Mouse (Mus musculus) cerebellum, postnatal 36 days (tissue): Measurements from ENCODE around the gene Piwil4.
"Not testable (repeated sequence)": the region's sequence is repeated elsewhere in the genome, so short reads cannot be mapped to it uniquely, and the experiment has no call there.

Source experiments
- DNase-seq, 2 experiments: peaks; one replicate each; pipeline ENCODE4 v3.0.0; 2021 to 2022; ENCODE audit warnings: mixed read lengths in 2 of 2

Gene Piwil4

GRCm38 (mm10) chr9:14724755-14725420 is 15.6 kb downstream of the Piwil4 start:
- DNase-seq = no peak

GRCm38 (mm10) chr9:14721610-14722009 is 18.9 kb downstream of the Piwil4 start:
- DNase-seq = no peak

- no peak for DNase-seq
These were observed 20.1 kb downstream of the Piwil4 start for GRCm38 (mm10) chr9:14720384-14720783.

GRCm38 (mm10) chr9:14718332-14718691 is 22.2 kb downstream of the Piwil4 start:
- no peak for DNase-seq

- no peak for DNase-seq
These were observed 22.7 kb downstream of the Piwil4 start for GRCm38 (mm10) chr9:14717689-14718331.

GRCm38 (mm10) chr9:14715258-14715657 is 25.3 kb downstream of the Piwil4 start:
- no peak for DNase-seq

- DNase-seq = no peak
These were observed 29.6 kb downstream of the Piwil4 start for GRCm38 (mm10) chr9:14710910-14711309.

GRCm38 (mm10) chr9:14705321-14706162 is 35.0 kb downstream of the Piwil4 start:
- DNase-seq = no peak

- not testable (repeated sequence) for DNase-seq
These were observed 39.7 kb downstream of the Piwil4 start for GRCm38 (mm10) chr9:14700795-14701194.

GRCm38 (mm10) chr9:14699288-14699640 is 41.3 kb downstream of the Piwil4 start:
- no peak for DNase-seq

GRCm38 (mm10) chr9:14698582-14699287 is 41.8 kb downstream of the Piwil4 start:
- peak; percentile 79 to 85 for DNase-seq

GRCm38 (mm10) chr9:14697903-14698302 is 42.6 kb downstream of the Piwil4 start:
- no peak for DNase-seq

- DNase-seq = no peak
These were observed 51.0 kb downstream of the Piwil4 start for GRCm38 (mm10) chr9:14689376-14690108.

- DNase-seq = no peak
These were observed 56.2 kb downstream of the Piwil4 start for GRCm38 (mm10) chr9:14684363-14684762.

- DNase-seq = no peak
These were observed 57.8 kb downstream of the Piwil4 start for GRCm38 (mm10) chr9:14682741-14683140.

- DNase-seq = no peak
These were observed 59.9 kb downstream of the Piwil4 start for GRCm38 (mm10) chr9:14680584-14680983.

GRCm38 (mm10) chr9:14675707-14676691 is 64.5 kb downstream of the Piwil4 start:
- DNase-seq = no peak

- DNase-seq = no peak
These were observed 66.0 kb downstream of the Piwil4 start for GRCm38 (mm10) chr9:14674506-14674905.

- no peak for DNase-seq
These were observed 67.4 kb downstream of the Piwil4 start for GRCm38 (mm10) chr9:14673109-14673508.

GRCm38 (mm10) chr9:14671965-14672364 is 68.6 kb downstream of the Piwil4 start:
- not testable (repeated sequence) for DNase-seq

GRCm38 (mm10) chr9:14668382-14668781 is 72.2 kb downstream of the Piwil4 start:
- peak; percentile 25 to 27 for DNase-seq
